Mouse (Mus musculus): ENCODE measurements around the gene Lingo2. TPM values are rescaled to one million over a fixed set of nuclear protein-coding genes. Genes with fewer than 3 reads are reported as not detected.

Lingo2 gene
- polyA plus RNA-seq, 1 experiment from 2014 or later: 0.40 TPM

GRCm38 (mm10) chr4:36635666-36636065, 315.9 kb downstream of the Lingo2 start:
- H3K9ac ChIP-seq (ENCODE audit: low read depth, low read length): no peak overlapping the region
- no peaks in the 10 kb centered on the region for H3K27me3 ChIP-seq (replicated peaks; ENCODE audit: control insufficient read depth, insufficient read depth, low read length)
- no peaks in the 10 kb centered on the region for H3K4me1 ChIP-seq (replicated peaks; ENCODE audit: control insufficient read depth, insufficient read depth, low read length)
- H3K9me3 ChIP-seq (ENCODE audit: control insufficient read depth): no peaks in the 10 kb centered on the region
- H3K36me3 ChIP-seq (ENCODE audit: control insufficient read depth, insufficient read depth): no peaks in the 10 kb centered on the region
- no peak for ATAC-seq
- H3K27ac ChIP-seq (ENCODE audit: low read depth, low read length): no peak overlapping the region
- H3K4me3 ChIP-seq (ENCODE audit: low read depth, low read length): no peak overlapping the region
- WGBS: 90% methylated on average over 2 of the region's 2 CpGs
- no peak overlapping the region for H3K4me2 ChIP-seq (replicated peaks; ENCODE audit: low read depth)
- no peak for TF ChIP-seq CTCF (IDR thresholded peaks at IDR 0.05; ENCODE audit: low read depth)

- WGBS: 75% methylated on average over 5 of the region's 5 CpGs
- Histone ChIP-seq H3K4me1 (replicated peaks; ENCODE audit: control insufficient read depth, insufficient read depth, low read length) (no peaks in the 10 kb centered on the region), H3K27me3 (replicated peaks; ENCODE audit: control insufficient read depth, insufficient read depth, low read length) (no peaks in the 10 kb centered on the region), H3K4me2 (replicated peaks; ENCODE audit: low read depth) (no peak overlapping the region), H3K4me3 (ENCODE audit: low read depth, low read length) (no peak overlapping the region), H3K36me3 (ENCODE audit: control insufficient read depth, insufficient read depth) (no peaks in the 10 kb centered on the region), H3K9me3 (ENCODE audit: control insufficient read depth) (no peaks in the 10 kb centered on the region), H3K9ac (ENCODE audit: low read depth, low read length) (no peak overlapping the region), H3K27ac (ENCODE audit: low read depth, low read length) (no peak overlapping the region)
- ATAC-seq: no peak
- TF ChIP-seq CTCF (IDR thresholded peaks at IDR 0.05; ENCODE audit: low read depth): no peak
Measured at GRCm38 (mm10) chr4:36576801-36577200, 374.7 kb downstream of the Lingo2 start.

- H3K4me2 ChIP-seq (replicated peaks; ENCODE audit: low read depth): no peak overlapping the region
- H3K4me3 ChIP-seq (ENCODE audit: low read depth, low read length): no peak overlapping the region
- H3K36me3 ChIP-seq (ENCODE audit: control insufficient read depth, insufficient read depth): no peaks in the 10 kb centered on the region
- H3K27me3 ChIP-seq (replicated peaks; ENCODE audit: control insufficient read depth, insufficient read depth, low read length): no peaks in the 10 kb centered on the region
- no peak for ATAC-seq
- H3K27ac ChIP-seq (ENCODE audit: low read depth, low read length): no peak overlapping the region
- no peak overlapping the region for H3K9ac ChIP-seq (ENCODE audit: low read depth, low read length)
- no peaks in the 10 kb centered on the region for H3K4me1 ChIP-seq (replicated peaks; ENCODE audit: control insufficient read depth, insufficient read depth, low read length)
- no peaks in the 10 kb centered on the region for H3K9me3 ChIP-seq (ENCODE audit: control insufficient read depth)
- WGBS: 78% methylated on average over 3 of the region's 3 CpGs
- no peak for TF ChIP-seq CTCF (IDR thresholded peaks at IDR 0.05; ENCODE audit: low read depth)
Measured at GRCm38 (mm10) chr4:36576256-36576655, 375.3 kb downstream of the Lingo2 start.

GRCm38 (mm10) chr4:36566544-36566943, 385.0 kb downstream of the Lingo2 start:
- Histone ChIP-seq H3K27ac (ENCODE audit: low read depth, low read length) (no peak overlapping the region), H3K9me3 (ENCODE audit: control insufficient read depth) (no peaks in the 10 kb centered on the region), H3K4me2 (replicated peaks; ENCODE audit: low read depth) (no peak overlapping the region), H3K9ac (ENCODE audit: low read depth, low read length) (no peak overlapping the region), H3K4me3 (ENCODE audit: low read depth, low read length) (no peak overlapping the region), H3K36me3 (ENCODE audit: control insufficient read depth, insufficient read depth) (no peaks in the 10 kb centered on the region), H3K27me3 (replicated peaks; ENCODE audit: control insufficient read depth, insufficient read depth, low read length) (no peaks in the 10 kb centered on the region), H3K4me1 (replicated peaks; ENCODE audit: control insufficient read depth, insufficient read depth, low read length) (no peaks in the 10 kb centered on the region)
- no peak for TF ChIP-seq CTCF (IDR thresholded peaks at IDR 0.05; ENCODE audit: low read depth)
- no peak for ATAC-seq
- 54% methylated on average over 1 of the region's 1 CpGs for WGBS

- Histone ChIP-seq H3K4me3 (ENCODE audit: low read depth, low read length) (no peak overlapping the region), H3K27me3 (replicated peaks; ENCODE audit: control insufficient read depth, insufficient read depth, low read length) (no peaks in the 10 kb centered on the region), H3K27ac (ENCODE audit: low read depth, low read length) (no peak overlapping the region), H3K4me1 (replicated peaks; ENCODE audit: control insufficient read depth, insufficient read depth, low read length) (no peaks in the 10 kb centered on the region), H3K4me2 (replicated peaks; ENCODE audit: low read depth) (no peak overlapping the region), H3K9ac (ENCODE audit: low read depth, low read length) (no peak overlapping the region), H3K36me3 (ENCODE audit: control insufficient read depth, insufficient read depth) (no peaks in the 10 kb centered on the region), H3K9me3 (ENCODE audit: control insufficient read depth) (no peaks in the 10 kb centered on the region)
- no peak for TF ChIP-seq CTCF (IDR thresholded peaks at IDR 0.05; ENCODE audit: low read depth)
- 25% methylated on average over 1 of the region's 1 CpGs for WGBS
- ATAC-seq: peak; percentile 36; the same call in 1 of the 2 replicates
Measured at GRCm38 (mm10) chr4:36560997-36561396, 390.6 kb downstream of the Lingo2 start.

- H3K4me2 ChIP-seq (replicated peaks; ENCODE audit: low read depth): no peak overlapping the region
- H3K9me3 ChIP-seq (ENCODE audit: control insufficient read depth): no peaks in the 10 kb centered on the region
- 22% methylated on average over 2 of the region's 2 CpGs for WGBS
- no peaks in the 10 kb centered on the region for H3K36me3 ChIP-seq (ENCODE audit: control insufficient read depth, insufficient read depth)
- peak; percentile 98 for ATAC-seq
- H3K4me1 ChIP-seq (replicated peaks; ENCODE audit: control insufficient read depth, insufficient read depth, low read length): no peaks in the 10 kb centered on the region
- H3K27me3 ChIP-seq (replicated peaks; ENCODE audit: control insufficient read depth, insufficient read depth, low read length): no peaks in the 10 kb centered on the region
- no peak overlapping the region for H3K9ac ChIP-seq (ENCODE audit: low read depth, low read length)
- H3K27ac ChIP-seq (ENCODE audit: low read depth, low read length): no peak overlapping the region
- no peak overlapping the region for H3K4me3 ChIP-seq (ENCODE audit: low read depth, low read length)
- no peak for TF ChIP-seq CTCF (IDR thresholded peaks at IDR 0.05; ENCODE audit: low read depth)
Measured at GRCm38 (mm10) chr4:36540664-36541360, 410.7 kb downstream of the Lingo2 start.

All from intestine, postnatal 0 days (tissue).